Mouse (Mus musculus): ENCODE measurements around the gene Ttc13.

GRCm38 (mm10) chr8:124763061-124763460 is 41.3 kb upstream of the Ttc13 start:
- TF ChIP-seq CTCF (IDR thresholded peaks at IDR 0.05; ENCODE audit: low read depth, low read length) (no peak), POLR2AphosphoS5 (IDR thresholded peaks at IDR 0.05; ENCODE audit: insufficient replicate concordance, low read depth, low read length) (no peak), GATA1 (IDR thresholded peaks at IDR 0.05; ENCODE audit: borderline replicate concordance, low read length) (no peak), TAL1 (conservative IDR thresholded peaks at IDR 0.05; ENCODE audit: low read depth, low read length) (no peak)
